Mouse (Mus musculus): ENCODE measurements around the gene Abhd17a. TPM values are rescaled to one million over a fixed set of nuclear protein-coding genes. Genes with fewer than 3 reads are reported as not detected.
"Not testable (repeated sequence)": the region's sequence is repeated elsewhere in the genome, so short reads cannot be mapped to it uniquely, and the experiment has no call there.

Gene Abhd17a
- total RNA-seq, 2 experiments from 2014 or later: 55.8 to 57.1 TPM

- intact Hi-C loops (cut with DNase I; ENCODE audit: low total_unique reads): no loop called here
Measured at GRCm38 (mm10) chr10:80610116-80610785, 20.1 kb upstream of the Abhd17a start.

GRCm38 (mm10) chr10:80609269-80609924, 19.3 kb upstream of the Abhd17a start:
- no peak for DNase-seq
- intact Hi-C loops (cut with DNase I; ENCODE audit: low total_unique reads): loop anchor here (5.0 kb wide), 1 partner anchor 83 kb away; no protein-coding TSS in a partner anchor

More at GRCm38 (mm10) chr10:80610116-80610785, 20.1 kb upstream of the Abhd17a start:
- no peak for DNase-seq

GRCm38 (mm10) chr10:80608435-80608834, 18.3 kb upstream of the Abhd17a start:
- intact Hi-C loops (cut with DNase I; ENCODE audit: low total_unique reads): loop anchor here (5.0 kb wide), 1 partner anchor 84 kb away; no protein-coding TSS in a partner anchor

GRCm38 (mm10) chr10:80606737-80607350, 16.7 kb upstream of the Abhd17a start:
- intact Hi-C loops (cut with DNase I; ENCODE audit: low total_unique reads): loop anchor here (5.0 kb wide), 1 partner anchor 85 kb away; no protein-coding TSS in a partner anchor
- DNase-seq: no peak

More at GRCm38 (mm10) chr10:80608435-80608834, 18.3 kb upstream of the Abhd17a start:
- DNase-seq: no peak

GRCm38 (mm10) chr10:80606306-80606705, 16.2 kb upstream of the Abhd17a start:
- DNase-seq: no peak
- intact Hi-C loops (cut with DNase I; ENCODE audit: low total_unique reads): loop anchor here (5.0 kb wide), 1 partner anchor 86 kb away; no protein-coding TSS in a partner anchor

- intact Hi-C loops (cut with DNase I; ENCODE audit: low total_unique reads): loop anchor here (5.0 kb wide), 1 partner anchor 87 kb away; no protein-coding TSS in a partner anchor
- not testable (repeated sequence) for DNase-seq
Measured at GRCm38 (mm10) chr10:80605721-80606120, 15.6 kb upstream of the Abhd17a start, which contains the start of gene Gm49322. Gene Gm49322 (plus strand): TSS chr10:80606021.

GRCm38 (mm10) chr10:80604988-80605387, 14.8 kb upstream of the Abhd17a start:
- DNase-seq: no peak
- intact Hi-C loops (cut with DNase I; ENCODE audit: low total_unique reads): loop anchor here (5.0 kb wide), 1 partner anchor 87 kb away; no protein-coding TSS in a partner anchor

GRCm38 (mm10) chr10:80604001-80604509, 13.9 kb upstream of the Abhd17a start:
- intact Hi-C loops (cut with DNase I; ENCODE audit: low total_unique reads): no loop called here
- DNase-seq: no peak

- intact Hi-C loops (cut with DNase I; ENCODE audit: low total_unique reads): no loop called here
- DNase-seq: no peak
Measured at GRCm38 (mm10) chr10:80603364-80603763, 13.2 kb upstream of the Abhd17a start.

- intact Hi-C loops (cut with DNase I; ENCODE audit: low total_unique reads): no loop called here
- peak; percentile 94 for DNase-seq
Measured at GRCm38 (mm10) chr10:80602698-80603325, 12.7 kb upstream of the Abhd17a start, which contains the start of the genes Scamp4 and Adat3. Gene Scamp4 (plus strand): TSS chr10:80602872. Gene Adat3 (plus strand): TSS chr10:80602880.

GRCm38 (mm10) chr10:80596318-80596717, 6.2 kb upstream of the Abhd17a start:
- intact Hi-C loops (cut with DNase I; ENCODE audit: low total_unique reads): no loop called here
- DNase-seq: no peak

- no peak for DNase-seq
- intact Hi-C loops (cut with DNase I; ENCODE audit: low total_unique reads): no loop called here
Measured at GRCm38 (mm10) chr10:80589127-80589878, 838 bp downstream of the Abhd17a start.

- no peak for DNase-seq
- intact Hi-C loops (cut with DNase I; ENCODE audit: low total_unique reads): no loop called here
Measured at GRCm38 (mm10) chr10:80587305-80587657, 2.9 kb downstream of the Abhd17a start.

- intact Hi-C loops (cut with DNase I; ENCODE audit: low total_unique reads): no loop called here
Measured at GRCm38 (mm10) chr10:80586407-80587304, 3.5 kb downstream of the Abhd17a start.

GRCm38 (mm10) chr10:80585581-80585980, 4.6 kb downstream of the Abhd17a start:
- intact Hi-C loops (cut with DNase I; ENCODE audit: low total_unique reads): no loop called here
- DNase-seq: no peak

More at GRCm38 (mm10) chr10:80586407-80587304, 3.5 kb downstream of the Abhd17a start:
- no peak for DNase-seq

GRCm38 (mm10) chr10:80584642-80585552, 5.2 kb downstream of the Abhd17a start:
- no peak for DNase-seq
- intact Hi-C loops (cut with DNase I; ENCODE audit: low total_unique reads): no loop called here

- DNase-seq: no peak
- intact Hi-C loops (cut with DNase I; ENCODE audit: low total_unique reads): no loop called here
Measured at GRCm38 (mm10) chr10:80584045-80584488, 6.1 kb downstream of the Abhd17a start.
